Mouse (Mus musculus) lung, adult 2 months (tissue): ENCODE data around the gene Tpte.

Experiments
- CTCF ChIP-seq: fragments of 200-500 bp; IDR thresholded peaks from 2 replicates; pipeline ENCODE4 v1.5.1; 2011; ENCODE audit warnings: mild to moderate bottlenecking, low read length, control low read depth; ENCODE audit not compliant: insufficient read depth
- POLR2A ChIP-seq: fragments of 200-500 bp; IDR thresholded peaks from 2 replicates; pipeline ENCODE4 v1.6.1; 2011; ENCODE audit warnings: low read depth, mild to moderate bottlenecking, control low read depth, low read length, borderline replicate concordance; ENCODE audit errors: extremely low read depth

DNA sequence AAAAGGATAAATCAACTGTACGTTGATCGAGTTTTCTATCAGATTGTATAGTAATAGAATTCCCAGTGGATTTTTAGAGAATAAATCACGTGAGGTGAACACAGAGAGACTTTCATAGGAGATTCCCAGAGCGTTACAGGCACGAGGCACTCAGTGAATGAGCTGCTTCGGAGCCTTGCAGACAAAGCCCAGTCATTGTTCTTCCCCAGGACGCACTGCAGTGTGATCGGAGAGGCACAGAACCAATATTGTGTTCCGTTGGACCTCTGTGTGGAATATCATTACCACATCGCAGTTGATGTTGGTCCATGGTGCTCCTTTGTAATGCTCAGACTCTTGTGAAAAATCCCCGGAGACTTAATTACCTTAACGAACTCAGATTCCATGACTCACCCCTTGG is 35.3 kb upstream of the Tpte start:
- no peak for TF ChIP-seq CTCF
- no peak for TF ChIP-seq POLR2A
